Mouse (Mus musculus) liver, embryonic 11.5 days (tissue): Measurements from ENCODE around the gene Ube2g1. TPM values are rescaled to one million over a fixed set of nuclear protein-coding genes. Genes with fewer than 3 reads are reported as not detected.

Source experiments
- ATAC-seq: fragments of 200-750 bp; cut with Nextera tagmentation; replicated peaks from 2 replicates; pipeline ENCODE4 v1.8.0; 2017; ENCODE audit warnings: moderate number of reproducible peaks, mild to moderate bottlenecking, moderate TSS enrichment, moderate library complexity; ENCODE audit not compliant: low FRiP score
- DNase-seq: peaks from one replicate; pipeline ENCODE4 v3.0.0-alpha.2; 2017; ENCODE audit warnings: low spot score
- H3K27ac ChIP-seq: fragments of 300-500 bp; sonication (generic); 2 replicates; pipeline ENCODE4 v1.5.1; 2014; ENCODE audit warnings: mild to moderate bottlenecking, low read depth, low read length, control low read depth
- H3K27me3 ChIP-seq: fragments of 300-500 bp; sonication (generic); replicated peaks from 2 replicates; pipeline ENCODE4 v1.6.1; 2014; ENCODE audit warnings: low read length, mixed read lengths; ENCODE audit not compliant: control insufficient read depth, insufficient read depth
- H3K36me3 ChIP-seq: fragments of 300-500 bp; sonication (generic); 2 replicates; pipeline ENCODE4 v1.6.1; 2014; ENCODE audit warnings: mild to moderate bottlenecking, low read length, moderate library complexity, mixed read lengths; ENCODE audit not compliant: control insufficient read depth, insufficient read depth
- H3K4me1 ChIP-seq: fragments of 300-500 bp; sonication (generic); replicated peaks from 2 replicates; pipeline ENCODE4 v1.6.1; 2014; ENCODE audit warnings: low read length, mixed read lengths; ENCODE audit not compliant: control insufficient read depth, insufficient read depth
- H3K4me2 ChIP-seq: fragments of 300-500 bp; sonication (generic); 2 replicates; pipeline ENCODE4 v1.6.1; 2014; ENCODE audit warnings: mild to moderate bottlenecking, control low read depth, moderate library complexity
- H3K4me3 ChIP-seq: fragments of 300-500 bp; sonication (generic); 2 replicates; pipeline ENCODE4 v1.5.1; 2014; ENCODE audit warnings: low read depth, low read length, control low read depth
- H3K9ac ChIP-seq: fragments of 300-500 bp; sonication (generic); 2 replicates; pipeline ENCODE4 v1.6.1; 2014; ENCODE audit warnings: low read depth, low read length, control low read depth
- H3K9me3 ChIP-seq: fragments of 300-500 bp; sonication (generic); 2 replicates; pipeline ENCODE4 v1.6.1; 2016; ENCODE audit warnings: low read length, inconsistent platforms, mixed read lengths; ENCODE audit not compliant: control insufficient read depth
- WGBS: fragments of 180-500 bp; shearing (Covaris S2); extraction: QIAGEN DNeasy Blood & Tissue Kit; methylation state at CpG from one replicate; pipeline ENCODE4 v1.1.7; 2014; 5-methylcytosine and 5-hydroxymethylcytosine counted together
- polyA plus RNA-seq: library from polyadenylated mRNA; unstranded; fragments of >200 nt; fragmentation: Nextera tagmentation; extraction: Ambion mirVana; gene quantifications from 2 replicates; pipeline ENCODE4 v1.2.1, GENCODE M21; 2014

Ube2g1 gene
- polyA plus RNA-seq, result 61.9 and 66.2 TPM in 2 replicates

DNA sequence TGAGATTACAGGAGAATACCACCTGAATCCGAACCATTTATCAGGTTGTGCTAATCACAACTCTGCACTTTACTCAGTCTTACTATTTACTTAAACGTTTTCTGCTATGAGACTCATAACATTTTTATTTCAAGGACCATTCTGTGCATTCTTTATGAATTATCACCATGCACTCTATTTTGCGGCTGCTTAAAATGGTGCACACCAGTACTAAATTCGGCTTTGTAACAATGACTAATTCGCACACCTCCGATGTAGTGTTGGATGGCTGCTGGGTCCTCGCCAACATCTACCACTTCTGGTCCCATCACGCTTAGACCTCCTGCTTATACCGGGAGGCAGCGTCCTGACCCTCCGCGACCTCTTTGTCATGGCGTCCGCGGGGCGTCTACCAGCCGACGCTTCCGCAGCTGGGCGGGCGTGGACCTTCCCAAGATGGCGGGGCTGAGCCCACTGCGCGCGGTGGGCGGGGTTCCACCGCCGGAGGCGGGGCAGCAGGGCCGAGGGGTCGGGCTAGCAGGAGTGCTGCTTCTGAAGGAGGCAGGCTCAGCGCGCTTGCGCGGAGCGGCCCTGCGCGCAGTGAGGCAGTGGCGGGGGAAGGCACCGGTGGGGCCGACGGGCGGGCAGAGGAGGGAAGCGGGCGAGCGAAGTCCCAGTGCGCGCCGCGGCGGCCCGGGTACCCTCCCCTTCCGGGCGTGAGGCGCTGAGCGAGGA, at the start of gene Ube2g1:
Gene Ube2g1 (plus strand): TSS at position 590 of the 714 bp plus-strand sequence.
- Histone ChIP-seq H3K4me2 (peak within 1 kb of the TSS; percentile 75), H3K9ac (peak within 1 kb of the TSS; percentile 87), H3K27ac (peak within 1 kb of the TSS; percentile 98), H3K9me3 (no peaks in the 10 kb centered on the region), H3K36me3 (no peaks in the 10 kb centered on the region), H3K27me3 (no peaks in the 10 kb centered on the region), H3K4me3 (peak within 1 kb of the TSS; percentile 76), H3K4me1 (peaks cover 7% of the 10 kb centered on the region)
- ATAC-seq (peak; percentile 93), DNase-seq (peak; percentile 99)
- 2% methylated on average over 53 of the region's 56 CpGs for WGBS

- Histone ChIP-seq H3K27ac (no peak overlapping the region), H3K4me1 (no peaks in the 10 kb centered on the region), H3K27me3 (no peaks in the 10 kb centered on the region), H3K9ac (no peak overlapping the region), H3K36me3 (no peaks in the 10 kb centered on the region), H3K4me3 (no peak overlapping the region), H3K9me3 (no peaks in the 10 kb centered on the region), H3K4me2 (no peak overlapping the region)
- no peak for DNase-seq
- 71% methylated on average over 5 of the region's 5 CpGs for WGBS
- ATAC-seq, result no peak
Observed at GRCm38 (mm10) chr11:72558155-72558554, 48.9 kb upstream of the Ube2g1 start.

GRCm38 (mm10) chr11:72560661-72561060, 46.4 kb upstream of the Ube2g1 start:
- no peaks in the 10 kb centered on the region for H3K4me1 ChIP-seq
- DNase-seq, result no peak
- no peak overlapping the region for H3K4me2 ChIP-seq
- no peak overlapping the region for H3K27ac ChIP-seq
- H3K9ac ChIP-seq, result no peak overlapping the region
- no peaks in the 10 kb centered on the region for H3K36me3 ChIP-seq
- no peak for ATAC-seq
- WGBS, result 62% methylated on average over 3 of the region's 3 CpGs
- no peaks in the 10 kb centered on the region for H3K9me3 ChIP-seq
- H3K4me3 ChIP-seq, result no peak overlapping the region
- H3K27me3 ChIP-seq, result no peaks in the 10 kb centered on the region

GRCm38 (mm10) chr11:72564232-72564807, 42.8 kb upstream of the Ube2g1 start:
- Histone ChIP-seq H3K9ac (no peak overlapping the region), H3K4me1 (no peaks in the 10 kb centered on the region; the same call in 1 of the 2 replicates), H3K4me3 (no peak overlapping the region), H3K27ac (no peak overlapping the region), H3K4me2 (no peak overlapping the region), H3K27me3 (no peaks in the 10 kb centered on the region), H3K36me3 (no peaks in the 10 kb centered on the region), H3K9me3 (no peaks in the 10 kb centered on the region)
- no peak for DNase-seq
- WGBS, result 21% methylated on average over 6 of the region's 6 CpGs
- ATAC-seq, result peak; percentile 49; the same call in 1 of the 2 replicates

DNA sequence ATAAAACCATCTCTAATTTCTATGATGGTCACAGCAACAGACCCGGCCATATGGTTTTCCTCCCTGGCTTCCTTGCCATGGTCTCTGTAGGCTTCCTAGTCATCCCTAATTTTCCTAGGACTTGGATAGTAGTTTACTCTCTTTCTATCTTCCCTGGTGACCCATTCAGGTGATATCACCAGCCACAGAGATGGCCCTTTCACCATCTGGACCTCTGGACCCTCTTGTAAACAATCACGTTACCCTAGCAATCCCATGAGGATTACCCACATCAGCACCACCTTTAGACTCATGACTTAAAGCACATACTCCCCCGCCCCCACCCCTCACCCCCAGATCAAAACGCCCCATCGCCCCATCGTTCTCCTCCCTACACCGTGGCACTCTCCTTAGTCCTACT, 40.8 kb upstream of the Ube2g1 start:
- H3K36me3 ChIP-seq, result no peaks in the 10 kb centered on the region
- no peaks in the 10 kb centered on the region for H3K27me3 ChIP-seq
- H3K9me3 ChIP-seq, result no peaks in the 10 kb centered on the region
- WGBS, result 69% methylated on average over 7 of the region's 7 CpGs
- no peak overlapping the region for H3K4me3 ChIP-seq
- DNase-seq (no peak), ATAC-seq (no peak)
- H3K4me1 ChIP-seq, result no peaks in the 10 kb centered on the region; the same call in 1 of the 2 replicates
- H3K9ac ChIP-seq, result no peak overlapping the region
- H3K4me2 ChIP-seq, result no peak overlapping the region
- H3K27ac ChIP-seq, result no peak overlapping the region

GRCm38 (mm10) chr11:72566816-72567338, 40.2 kb upstream of the Ube2g1 start:
- no peak overlapping the region for H3K4me3 ChIP-seq
- DNase-seq, result no peak
- H3K36me3 ChIP-seq, result no peaks in the 10 kb centered on the region
- ATAC-seq, result no peak
- H3K9me3 ChIP-seq, result no peaks in the 10 kb centered on the region
- WGBS, result 41% methylated on average over 10 of the region's 10 CpGs
- no peaks in the 10 kb centered on the region for H3K27me3 ChIP-seq
- H3K9ac ChIP-seq, result peak overlapping the region; percentile 5; the same call in 1 of the 2 replicates
- no peak overlapping the region for H3K27ac ChIP-seq
- H3K4me2 ChIP-seq, result no peak overlapping the region
- no peaks in the 10 kb centered on the region; the same call in 1 of the 2 replicates for H3K4me1 ChIP-seq

GRCm38 (mm10) chr11:72569051-72569450, 38.0 kb upstream of the Ube2g1 start:
- DNase-seq, result no peak
- Histone ChIP-seq H3K27ac (no peak overlapping the region), H3K4me2 (no peak overlapping the region), H3K4me3 (no peak overlapping the region), H3K9me3 (no peaks in the 10 kb centered on the region), H3K4me1 (no peaks in the 10 kb centered on the region; the same call in 1 of the 2 replicates), H3K9ac (no peak overlapping the region), H3K36me3 (no peaks in the 10 kb centered on the region), H3K27me3 (no peaks in the 10 kb centered on the region)
- 31% methylated on average over 8 of the region's 8 CpGs for WGBS
- 0 out of 2 replicates have a peak, but pooled peaks have one; percentile 39 for ATAC-seq

GRCm38 (mm10) chr11:72569671-72570318, 37.3 kb upstream of the Ube2g1 start:
- Histone ChIP-seq H3K27me3 (no peaks in the 10 kb centered on the region), H3K4me2 (no peak overlapping the region; the same call in 1 of the 2 replicates), H3K36me3 (no peaks in the 10 kb centered on the region), H3K4me3 (no peak overlapping the region), H3K4me1 (no peaks in the 10 kb centered on the region; the same call in 1 of the 2 replicates), H3K27ac (no peak overlapping the region), H3K9ac (no peak overlapping the region), H3K9me3 (no peaks in the 10 kb centered on the region)
- DNase-seq (no peak), ATAC-seq (no peak)
- 73% methylated on average over 11 of the region's 11 CpGs for WGBS
